Mouse (Mus musculus): Measurements from ENCODE around the gene Epb41l2.

- TF ChIP-seq CTCF (IDR thresholded peaks at IDR 0.05; ENCODE audit: low read depth, low read length) (no peak), POLR2A (IDR thresholded peaks at IDR 0.05; ENCODE audit: extremely low read depth, insufficient read depth, low read length) (no peak)
Measured at GRCm38 (mm10) chr10:25399016-25399415, 39.4 kb downstream of the Epb41l2 start.
